Mouse (Mus musculus) liver, adult 2 months (tissue): Measurements from ENCODE around the gene Det1. TPM values are rescaled to one million over a fixed set of nuclear protein-coding genes. Genes with fewer than 3 reads are reported as not detected.

Experiments
- DNase-seq: peaks from one replicate; pipeline ENCODE4 v3.0.0-alpha.2; 2011; ENCODE audit warnings: low read depth, low spot score; ENCODE audit errors: extremely low read depth
- H3K27ac ChIP-seq: fragments of 200-500 bp; replicated peaks from 2 replicates; pipeline ENCODE4 v1.5.1; 2012; ENCODE audit warnings: low read depth, mild to moderate bottlenecking, control low read depth, inconsistent platforms, low read length; ENCODE audit not compliant: insufficient read depth
- H3K27me3 ChIP-seq: fragments of 200-500 bp; 2 replicates; pipeline ENCODE4 v1.6.1; 2012; ENCODE audit warnings: mild to moderate bottlenecking, moderate library complexity, low read length, inconsistent platforms; ENCODE audit not compliant: control insufficient read depth, insufficient read depth
- H3K36me3 ChIP-seq: fragments of 200-500 bp; 2 replicates; pipeline ENCODE4 v1.6.1; 2012; ENCODE audit warnings: low read length, inconsistent platforms; ENCODE audit not compliant: control insufficient read depth, insufficient read depth
- H3K4me1 ChIP-seq: fragments of 200-500 bp; 2 replicates; pipeline ENCODE4 v1.6.1; 2011; ENCODE audit warnings: low read length; ENCODE audit not compliant: control insufficient read depth, insufficient read depth
- H3K4me3 ChIP-seq: fragments of 200-500 bp; 2 replicates; pipeline ENCODE4 v1.5.1; 2011; ENCODE audit warnings: low read depth, mild to moderate bottlenecking, control low read depth, low read length, moderate library complexity; ENCODE audit not compliant: insufficient read depth
- H3K79me2 ChIP-seq: fragments of 200-500 bp; 2 replicates; pipeline ENCODE4 v1.6.1; 2012; ENCODE audit warnings: inconsistent platforms, mild to moderate bottlenecking, low read length, moderate library complexity; ENCODE audit not compliant: control insufficient read depth, insufficient read depth
- H3K9ac ChIP-seq: fragments of 200-500 bp; 2 replicates; pipeline ENCODE4 v1.6.1; 2012; ENCODE audit warnings: low read depth, mild to moderate bottlenecking, control low read depth, inconsistent platforms, low read length
- CTCF ChIP-seq: fragments of 200-500 bp; IDR thresholded peaks from 2 replicates; pipeline ENCODE4 v1.5.1; 2011; ENCODE audit warnings: low read depth, low read length, control low read depth
- POLR2A ChIP-seq: fragments of 200-500 bp; IDR thresholded peaks from 2 replicates; pipeline ENCODE4 v1.6.1; 2011; ENCODE audit warnings: low read length, control low read depth; ENCODE audit not compliant: insufficient read depth; ENCODE audit errors: extremely low read depth
- WGBS: fragments of 180-500 bp; shearing (Covaris S2); methylation state at CpG from one replicate; pipeline ENCODE4 v1.1.7; 2018; 5-methylcytosine and 5-hydroxymethylcytosine counted together
- polyA plus RNA-seq: library from polyadenylated mRNA; depleted of rRNA; stranded (reverse); fragments of >200 nt; gene quantifications from 2 replicates; pipeline ENCODE4 v1.2.3, GENCODE M21; 2012
- total RNA-seq: library from RNA; depleted of rRNA; stranded (reverse); fragments of >200 nt; gene quantifications from 2 replicates; pipeline ENCODE4 v1.2.3, GENCODE M21; 2014

Gene Det1
- total and polyA plus RNA-seq, 2 experiments, result 5.3 to 7.9 TPM

DNA sequence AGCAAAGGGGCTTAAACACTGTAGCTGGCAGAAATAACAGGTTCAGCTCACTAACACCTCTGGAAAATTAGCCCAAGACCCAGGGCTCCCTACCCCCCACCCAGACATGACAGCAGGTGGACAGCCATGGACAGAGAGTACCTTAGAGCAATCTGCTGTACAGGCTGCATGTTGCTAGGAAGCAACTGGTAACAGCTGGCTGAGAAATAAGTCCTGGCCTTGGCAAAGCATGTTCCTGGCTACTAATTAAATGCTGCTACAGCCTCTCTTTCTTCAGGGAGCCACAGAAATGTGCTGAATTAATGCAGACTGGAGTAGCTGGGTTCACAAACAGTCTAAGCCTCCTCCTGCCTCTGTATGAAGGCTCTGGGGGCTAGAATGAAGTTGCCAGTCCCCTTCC lies 32.3 kb downstream of the Det1 start:
- Histone ChIP-seq H3K27ac (no peak overlapping the region), H3K4me1 (no peaks in the 10 kb centered on the region), H3K27me3 (no peaks in the 10 kb centered on the region), H3K79me2 (no peaks in the 10 kb centered on the region), H3K9ac (no peak overlapping the region), H3K4me3 (no peak overlapping the region), H3K36me3 (no peaks in the 10 kb centered on the region)
- DNase-seq, result no peak
- TF ChIP-seq CTCF (no peak), POLR2A (no peak)

DNA sequence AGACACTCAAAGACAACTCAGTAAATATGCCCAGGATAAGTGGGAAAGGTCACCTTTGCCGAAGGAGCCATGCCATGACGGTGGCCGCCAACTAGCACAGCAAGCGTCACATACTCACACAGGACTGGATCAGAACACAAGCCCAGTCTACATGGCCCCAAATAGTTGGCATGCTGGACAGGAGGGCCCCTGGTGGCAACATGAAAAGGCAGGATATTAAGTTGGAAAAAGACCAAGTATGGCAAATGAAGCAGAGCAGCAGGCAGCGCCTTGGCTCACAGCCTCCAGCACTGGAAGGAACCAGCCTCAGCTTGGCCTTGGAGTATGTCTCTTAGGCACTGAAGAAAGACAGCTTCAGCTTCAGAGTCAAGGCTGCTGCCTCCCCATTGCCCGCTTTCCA lies 33.3 kb downstream of the Det1 start:
- no peak for DNase-seq
- H3K36me3 ChIP-seq, result no peaks in the 10 kb centered on the region
- 93% methylated on average over 6 of the region's 6 CpGs for WGBS

DNA sequence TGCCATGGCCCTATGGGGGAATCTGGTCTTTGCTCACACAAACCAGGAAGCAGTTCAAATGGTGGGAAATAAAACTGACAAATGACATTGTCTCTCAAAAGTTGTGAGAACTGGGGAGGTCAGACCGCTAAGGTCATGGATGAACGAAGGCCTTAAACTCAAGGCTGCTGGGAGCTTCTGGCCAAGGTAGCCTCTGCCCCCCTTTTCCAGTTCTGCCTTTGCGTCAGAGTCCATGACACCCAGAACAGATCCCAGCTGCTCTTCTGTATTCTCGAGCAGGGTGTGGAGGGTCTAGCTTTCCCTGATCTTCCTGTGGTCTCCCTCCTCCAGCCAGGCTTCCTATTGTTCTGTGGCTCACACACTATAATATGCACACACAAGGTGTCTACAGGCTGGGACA lies 39.9 kb downstream of the Det1 start:
- H3K4me1 ChIP-seq, result peaks cover 9% of the 10 kb centered on the region; the same call in 1 of the 2 replicates
- H3K9ac ChIP-seq, result no peak overlapping the region
- H3K27ac ChIP-seq, result no peak overlapping the region
- TF ChIP-seq CTCF, result no peak
- TF ChIP-seq POLR2A, result no peak
- H3K27me3 ChIP-seq, result no peaks in the 10 kb centered on the region
- no peak for DNase-seq
- H3K79me2 ChIP-seq, result no peaks in the 10 kb centered on the region
- H3K4me3 ChIP-seq, result no peak overlapping the region
- WGBS, result 85% methylated on average over 4 of the region's 4 CpGs
- no peaks in the 10 kb centered on the region for H3K36me3 ChIP-seq

More for the DNA sequence above, 33.3 kb downstream of the Det1 start:
- Histone ChIP-seq H3K4me1 (no peaks in the 10 kb centered on the region), H3K27ac (no peak overlapping the region), H3K9ac (no peak overlapping the region), H3K27me3 (no peaks in the 10 kb centered on the region), H3K79me2 (no peaks in the 10 kb centered on the region), H3K4me3 (no peak overlapping the region)
- TF ChIP-seq CTCF, result no peak
- no peak for TF ChIP-seq POLR2A

DNA sequence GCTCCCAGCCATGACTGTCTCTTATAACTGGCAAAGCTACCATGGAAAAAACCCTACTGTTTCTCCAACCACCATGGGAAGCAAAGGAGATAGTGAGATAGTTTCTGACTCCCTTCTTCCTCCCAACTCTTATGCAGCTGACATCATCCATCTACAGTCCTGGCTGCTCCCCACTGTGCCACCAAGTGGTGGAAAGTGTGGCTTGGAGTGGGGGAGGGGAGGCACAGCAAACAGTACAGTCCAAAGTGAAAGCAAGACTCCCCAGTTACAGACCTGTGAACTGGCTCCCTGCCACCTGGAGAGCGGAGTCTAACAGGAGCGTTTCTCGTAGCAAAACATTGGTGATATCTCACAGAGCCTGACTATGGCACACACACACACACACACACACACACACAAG lies 43.2 kb downstream of the Det1 start:
- 23% methylated on average over 3 of the region's 3 CpGs for WGBS
- H3K27ac ChIP-seq, result no peak overlapping the region
- peak; percentile 81 for DNase-seq
- no peak overlapping the region for H3K4me3 ChIP-seq
- H3K36me3 ChIP-seq, result no peaks in the 10 kb centered on the region
- 0 out of 2 replicates have a peak overlapping the region, but pooled peaks have one; percentile 18 for H3K9ac ChIP-seq
- peaks cover 9% of the 10 kb centered on the region; the same call in 1 of the 2 replicates for H3K4me1 ChIP-seq
- no peak for TF ChIP-seq POLR2A
- peak; percentile 66 for TF ChIP-seq CTCF
- no peaks in the 10 kb centered on the region for H3K79me2 ChIP-seq
- no peaks in the 10 kb centered on the region for H3K27me3 ChIP-seq

DNA sequence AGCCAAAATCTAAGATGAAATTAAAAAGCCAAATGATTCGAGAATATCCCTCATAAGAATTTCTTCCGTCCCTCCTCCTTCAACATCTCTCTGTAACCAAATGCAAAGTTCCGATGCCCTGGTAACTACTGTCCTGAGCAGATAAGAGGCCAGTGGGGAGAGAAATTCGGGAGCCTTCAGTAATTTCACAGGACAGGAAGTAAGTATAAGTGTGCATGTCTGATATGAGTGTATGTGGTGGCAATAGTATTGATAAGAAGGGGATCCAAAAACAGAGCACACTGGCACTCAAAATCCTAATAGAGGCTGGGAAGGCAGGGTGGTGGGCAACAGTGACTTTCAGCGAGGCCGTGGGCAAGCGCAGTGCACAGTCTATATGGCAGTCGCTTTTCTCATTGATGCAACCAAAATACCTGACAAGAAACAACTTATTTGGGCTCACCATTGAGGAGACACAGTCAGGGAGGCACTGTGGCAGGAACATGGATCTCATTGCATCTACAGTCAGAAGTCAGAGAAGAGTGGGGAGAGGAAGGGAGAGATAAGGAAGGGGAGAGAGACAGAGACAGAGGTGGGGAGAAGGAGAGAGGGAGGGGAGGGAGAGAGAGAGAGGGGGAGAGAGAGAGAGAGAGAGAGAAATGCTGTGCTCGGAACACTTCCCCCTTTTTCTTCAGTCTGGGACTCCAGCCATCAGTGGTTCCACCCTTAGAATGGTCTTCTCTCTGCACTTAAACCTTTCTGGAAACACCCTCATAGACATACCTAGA lies 47.1 kb downstream of the Det1 start:
- Histone ChIP-seq H3K27me3 (no peaks in the 10 kb centered on the region), H3K27ac (no peak overlapping the region), H3K4me3 (no peak overlapping the region), H3K36me3 (no peaks in the 10 kb centered on the region), H3K9ac (no peak overlapping the region), H3K79me2 (no peaks in the 10 kb centered on the region), H3K4me1 (peaks cover 9% of the 10 kb centered on the region; the same call in 1 of the 2 replicates)
- WGBS, result 75% methylated on average over 9 of the region's 9 CpGs
- no peak for DNase-seq
- TF ChIP-seq POLR2A, result no peak
- no peak for TF ChIP-seq CTCF

DNA sequence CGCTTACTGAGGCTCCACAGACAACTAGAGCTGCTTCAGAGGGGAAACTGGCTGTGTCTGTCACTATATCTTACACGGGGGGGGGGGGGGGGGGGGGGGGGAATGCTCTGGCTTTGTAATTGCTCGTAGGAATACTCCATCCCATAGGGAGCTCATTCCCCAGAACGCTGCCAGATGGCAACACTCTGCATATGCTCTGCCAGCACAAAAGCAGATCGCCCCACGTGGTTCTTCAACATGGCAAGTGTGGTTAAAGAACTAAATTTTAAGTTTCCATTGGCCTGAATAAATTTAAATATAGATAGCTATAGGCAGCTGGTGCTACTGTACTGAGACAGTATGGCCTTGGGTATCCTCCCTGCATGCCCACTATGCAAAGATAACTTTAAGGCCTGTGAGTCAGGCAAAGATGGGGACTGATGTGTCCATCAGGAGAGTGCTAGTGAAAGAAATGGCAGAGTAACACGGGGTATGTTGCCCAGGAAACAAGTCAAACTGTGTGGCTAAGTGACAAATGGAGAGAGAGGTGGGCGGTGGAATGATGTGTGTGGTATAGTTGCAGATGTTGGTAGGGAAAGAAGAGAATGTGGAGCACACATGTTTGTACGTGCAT lies 49.1 kb downstream of the Det1 start:
- WGBS, result 68% methylated on average over 9 of the region's 9 CpGs

More for the DNA sequence above, 49.1 kb downstream of the Det1 start:
- H3K27me3 ChIP-seq, result no peaks in the 10 kb centered on the region
- no peak overlapping the region for H3K27ac ChIP-seq
- no peak for TF ChIP-seq POLR2A
- no peak for TF ChIP-seq CTCF
- peaks cover 7% of the 10 kb centered on the region for H3K4me1 ChIP-seq
- H3K4me3 ChIP-seq, result no peak overlapping the region
- no peak overlapping the region for H3K9ac ChIP-seq
- H3K79me2 ChIP-seq, result no peaks in the 10 kb centered on the region
- no peak for DNase-seq
- no peaks in the 10 kb centered on the region for H3K36me3 ChIP-seq
